Mouse (Mus musculus) left cerebral cortex, adult 11 months (tissue): Measurements from ENCODE around the gene 1700012A03Rik.

Experiments used
- DNase-seq: peaks from one replicate; pipeline ENCODE4 v3.0.0; 2022; ENCODE audit warnings: low spot score

Gene 1700012A03Rik

DNA sequence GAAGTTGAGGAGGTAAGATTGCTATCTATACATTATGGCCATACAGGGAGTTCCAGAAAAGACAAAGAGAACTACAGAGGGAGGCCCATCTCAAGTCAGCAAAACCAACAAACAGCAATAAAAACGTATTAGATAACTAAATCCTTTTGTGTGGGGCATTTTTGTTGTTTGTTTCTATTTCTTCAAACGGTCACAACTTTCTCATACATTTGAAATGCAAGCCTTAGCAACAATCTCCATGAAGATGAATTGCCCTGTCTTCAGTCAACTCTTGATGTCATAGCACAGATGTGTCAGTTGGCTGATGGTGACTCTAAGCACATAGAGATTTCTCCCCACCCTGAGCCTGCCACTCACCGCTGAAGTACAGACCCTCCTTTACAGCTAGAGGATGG lies at the start of gene 1700012A03Rik:
1700012A03Rik (plus strand) TSS at position 296 of the 395 bp plus-strand sequence.
- no peak for DNase-seq

DNA sequence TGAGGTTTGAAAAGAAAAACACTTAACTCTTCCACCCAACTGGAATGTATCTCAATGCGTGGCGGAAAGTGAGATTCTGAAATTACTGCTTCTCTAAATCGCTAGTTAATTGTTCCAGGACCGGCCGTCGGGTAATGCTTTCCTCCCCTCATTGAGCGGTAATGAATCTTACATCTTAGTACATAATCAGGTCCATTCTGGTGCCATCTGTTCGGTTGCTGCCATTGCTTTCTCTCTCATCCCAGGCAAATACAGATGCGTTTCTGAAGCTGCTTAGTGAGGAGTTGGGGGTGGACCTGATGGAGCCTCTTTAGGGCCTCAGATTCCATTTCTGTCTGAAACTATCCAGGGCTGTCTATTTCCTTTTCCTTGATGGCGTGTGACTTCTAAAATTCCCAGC lies 45.8 kb upstream of the 1700012A03Rik start:
- no peak for DNase-seq

DNA sequence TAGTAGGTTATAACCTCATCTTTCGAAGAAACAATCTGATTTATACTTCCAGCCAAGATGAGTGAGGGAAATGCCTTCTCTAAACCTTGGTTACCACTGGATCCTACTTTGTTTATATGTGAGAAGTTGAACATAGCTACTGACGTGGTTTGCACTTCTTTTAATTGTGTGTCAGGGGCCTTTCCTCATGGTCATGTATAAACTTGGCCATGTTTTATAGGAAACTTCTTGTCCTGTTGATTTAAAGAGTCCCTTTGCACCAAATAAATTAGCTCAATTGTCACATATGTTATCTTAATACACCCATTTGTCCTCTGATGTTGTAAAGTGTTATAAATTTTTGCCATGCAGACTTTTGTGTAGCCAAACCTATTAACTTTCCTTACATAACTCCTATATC lies 44.1 kb upstream of the 1700012A03Rik start:
- DNase-seq: no peak

DNA sequence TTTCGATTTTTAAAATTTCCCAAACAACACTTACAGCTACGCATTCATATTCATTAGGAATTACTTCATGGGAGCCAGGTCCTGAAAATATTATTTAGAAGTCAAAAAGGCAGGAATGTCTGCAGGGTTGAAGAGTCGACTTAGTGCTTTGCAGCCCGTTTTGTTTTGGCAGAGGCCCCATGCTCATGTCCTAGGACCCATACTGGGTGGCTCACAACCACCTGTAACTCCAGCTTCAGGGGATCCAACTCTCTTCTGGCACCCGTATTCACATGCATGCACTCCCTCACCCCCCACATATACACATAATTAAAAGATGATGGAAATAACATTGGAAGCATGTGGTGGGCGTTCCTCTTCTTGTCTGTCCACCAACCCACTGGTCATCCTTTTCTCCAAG lies 43.7 kb upstream of the 1700012A03Rik start:
- DNase-seq: no peak

DNA sequence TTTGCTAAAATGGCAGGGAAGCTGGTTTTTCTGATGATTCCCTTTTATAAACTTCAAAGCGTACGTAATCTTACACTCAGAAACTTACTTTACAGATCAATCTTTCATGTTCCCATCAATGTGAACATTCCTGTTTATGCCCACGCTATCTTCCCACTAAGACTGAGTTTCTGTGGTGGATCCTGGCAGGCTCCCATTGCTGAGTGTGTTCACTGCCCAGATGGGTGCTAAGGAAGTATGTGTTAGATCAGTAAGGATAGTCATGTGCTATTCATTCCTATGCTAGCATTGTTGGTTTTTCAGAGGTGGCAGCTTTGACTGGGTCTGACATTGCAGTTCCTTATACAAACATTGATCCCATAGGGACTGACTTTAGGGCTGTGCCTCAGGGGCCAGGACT lies 42.7 kb upstream of the 1700012A03Rik start:
- peak; percentile 7 for DNase-seq

DNA sequence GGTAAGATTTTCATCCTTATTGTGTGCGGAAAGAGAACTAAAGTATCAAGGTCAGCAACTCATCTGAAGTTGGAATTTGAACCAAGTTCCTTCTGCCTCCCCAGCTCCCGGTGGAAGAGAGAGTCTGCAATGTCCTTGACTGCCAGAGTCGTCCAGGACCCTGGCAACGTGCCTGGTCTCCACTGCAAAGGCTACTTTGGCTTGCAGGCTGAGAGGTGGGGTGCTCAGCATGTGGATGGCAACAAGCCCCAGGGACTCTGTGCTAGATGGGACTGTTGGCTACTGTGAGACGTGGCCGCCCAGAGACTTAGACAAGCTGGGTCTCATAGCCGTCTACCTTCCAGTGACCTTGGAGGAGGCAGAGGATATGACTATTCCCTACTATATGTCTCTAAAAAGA lies 33.2 kb upstream of the 1700012A03Rik start:
- no peak for DNase-seq

DNA sequence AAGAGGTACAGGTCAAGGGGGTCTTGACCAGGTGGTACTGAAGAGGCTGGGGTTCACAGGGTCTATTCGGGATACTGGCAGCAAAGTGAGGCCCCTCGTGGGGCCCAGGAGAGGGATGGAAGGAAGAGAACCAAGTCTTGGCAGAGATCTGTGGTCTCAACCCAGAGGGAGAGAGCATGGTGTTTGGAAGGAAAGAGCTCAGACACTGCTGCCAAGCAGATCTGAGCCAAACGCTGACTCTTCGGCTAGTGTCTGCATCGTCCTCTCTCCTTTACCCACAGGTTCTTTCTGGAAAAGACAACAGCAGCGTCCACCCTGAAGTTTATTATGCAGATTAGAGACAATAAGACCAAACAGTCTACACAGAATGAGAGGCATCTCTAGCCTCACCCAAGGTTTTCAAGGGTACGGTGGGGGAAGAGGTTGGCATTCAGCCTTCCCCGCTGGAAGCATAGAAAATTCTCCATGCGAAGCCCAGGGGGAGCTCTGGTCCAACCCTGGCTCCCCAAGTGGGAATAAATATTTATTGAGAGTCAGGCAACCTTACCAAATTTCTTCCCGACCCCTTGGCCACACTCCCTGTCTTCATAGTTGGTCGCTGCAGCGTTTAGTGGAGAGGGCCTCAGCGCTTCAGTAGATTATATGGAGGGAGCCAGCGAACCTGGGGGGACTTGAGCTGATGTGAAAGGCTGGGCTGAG lies 32.5 kb upstream of the 1700012A03Rik start:
- DNase-seq: no peak

DNA sequence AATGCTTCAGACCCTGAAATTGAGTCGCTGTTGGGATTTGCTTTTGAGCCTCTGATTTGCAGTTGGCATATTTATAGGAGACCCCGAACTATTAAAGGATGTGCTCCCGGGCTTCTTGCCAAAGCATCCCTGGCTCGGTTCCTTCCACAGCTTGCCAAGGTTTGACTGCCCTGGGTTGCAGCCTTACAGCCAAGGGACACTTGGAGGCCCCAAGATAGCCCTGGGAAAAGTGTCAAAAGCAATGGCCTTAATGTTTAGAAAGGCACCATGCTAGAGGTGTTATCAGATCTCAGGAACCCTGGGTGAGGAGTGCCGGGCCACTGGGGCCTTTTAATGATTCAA lies 32.0 kb upstream of the 1700012A03Rik start:
- DNase-seq: no peak

DNA sequence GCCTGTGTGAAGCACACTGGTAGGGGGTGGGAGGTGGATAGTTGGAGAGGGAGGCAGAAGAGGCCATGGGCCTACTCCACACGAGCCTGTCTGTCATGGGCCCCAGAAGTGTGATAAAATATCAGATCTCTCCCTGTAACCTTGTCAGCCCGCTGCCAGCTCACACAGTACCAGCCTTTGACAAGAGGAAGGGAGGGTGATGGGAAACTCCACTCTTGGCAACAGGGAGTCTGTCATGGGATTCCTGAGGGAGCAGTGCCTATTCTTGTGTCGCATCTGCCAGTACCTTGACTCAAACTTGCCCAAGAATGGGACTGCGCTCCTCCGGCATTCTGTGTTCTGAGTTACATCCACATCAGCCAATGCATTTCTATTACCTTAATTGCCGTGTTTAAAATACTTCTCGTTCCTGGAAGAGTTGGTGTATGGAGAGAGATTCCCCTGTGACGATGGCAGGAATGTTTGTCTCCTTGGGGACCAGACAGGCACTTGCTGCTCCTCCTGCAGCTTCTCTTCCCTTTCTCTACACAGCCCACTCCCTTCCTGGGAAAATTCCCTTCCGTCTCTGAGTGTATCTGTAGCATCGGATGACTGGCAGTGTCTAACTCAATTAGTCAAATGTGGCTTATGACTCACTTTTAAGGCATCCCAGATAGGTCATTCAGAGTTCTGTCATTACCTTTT lies 28.1 kb upstream of the 1700012A03Rik start:
- DNase-seq: no peak

DNA sequence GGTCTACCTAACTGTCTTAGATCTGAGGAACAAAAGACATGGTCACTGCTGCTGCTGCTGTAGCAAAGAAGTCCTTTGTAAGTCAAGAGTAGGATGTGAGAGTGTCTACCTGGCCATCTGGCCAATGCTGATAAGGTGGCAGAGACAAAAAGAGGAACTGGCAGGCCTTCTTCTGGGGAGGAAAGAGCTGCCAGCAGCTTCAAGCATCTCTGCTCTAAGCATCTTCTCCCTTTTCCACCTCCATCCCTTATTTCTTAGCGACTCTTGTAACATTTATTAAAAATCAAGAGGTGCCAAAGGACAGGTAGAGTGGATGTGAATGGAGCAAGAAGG lies 27.5 kb upstream of the 1700012A03Rik start:
- no peak for DNase-seq

DNA sequence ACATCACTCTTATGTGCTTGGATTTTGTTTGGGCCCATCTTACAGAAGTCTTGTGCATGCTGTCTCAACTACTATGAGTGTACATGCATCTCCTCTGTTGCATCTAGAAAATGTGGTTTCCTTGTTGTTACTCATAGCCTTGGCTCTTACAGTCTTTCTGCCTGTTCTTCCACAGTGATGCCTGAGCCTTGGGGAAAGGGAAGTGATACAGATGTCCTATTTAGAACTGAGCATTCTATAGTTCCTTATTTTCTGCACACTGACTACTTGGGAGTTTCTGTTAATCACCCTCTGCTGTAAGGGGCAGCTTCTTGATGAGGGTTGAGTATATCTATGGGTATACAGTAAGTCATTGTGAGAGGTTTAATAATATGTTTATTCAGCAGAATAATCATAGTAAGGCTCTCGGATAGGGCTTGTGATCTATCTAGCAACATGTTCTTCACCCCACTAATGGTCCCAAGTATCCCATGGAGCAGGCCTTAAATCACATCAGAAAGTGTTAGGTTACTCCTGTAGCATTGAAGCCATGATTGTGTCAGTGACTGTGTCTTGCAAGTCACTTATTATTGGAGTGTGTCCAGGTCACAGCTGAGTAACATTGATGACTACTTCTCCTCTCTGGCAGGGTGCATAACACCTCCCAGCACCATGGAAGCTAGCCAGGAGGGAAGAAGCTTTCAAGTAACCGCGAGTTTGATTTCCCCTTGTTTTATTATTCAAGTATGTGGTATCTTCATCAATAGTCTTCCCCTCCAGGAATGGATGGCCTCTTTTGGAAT lies 21.6 kb upstream of the 1700012A03Rik start:
- no peak for DNase-seq

DNA sequence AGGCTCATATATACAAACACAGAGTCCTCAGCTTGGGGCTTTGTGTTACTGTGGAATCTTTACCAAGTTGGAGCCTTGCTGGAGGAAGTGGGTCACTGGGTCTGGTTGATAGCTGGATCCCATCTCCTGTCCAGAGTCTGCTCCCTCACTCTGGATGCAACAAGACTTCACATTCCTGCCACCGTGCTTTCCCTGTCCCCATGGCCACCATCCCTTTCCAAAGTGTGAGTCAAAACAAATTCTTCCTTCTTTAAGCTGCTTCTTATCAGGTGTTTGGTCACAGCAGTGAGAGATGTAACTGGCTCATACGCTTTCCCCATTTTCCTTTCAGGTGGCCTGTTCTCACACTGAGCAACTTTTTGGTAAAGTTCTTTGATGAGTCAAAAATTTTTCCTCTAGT lies 15.8 kb upstream of the 1700012A03Rik start:
- DNase-seq: no peak

DNA sequence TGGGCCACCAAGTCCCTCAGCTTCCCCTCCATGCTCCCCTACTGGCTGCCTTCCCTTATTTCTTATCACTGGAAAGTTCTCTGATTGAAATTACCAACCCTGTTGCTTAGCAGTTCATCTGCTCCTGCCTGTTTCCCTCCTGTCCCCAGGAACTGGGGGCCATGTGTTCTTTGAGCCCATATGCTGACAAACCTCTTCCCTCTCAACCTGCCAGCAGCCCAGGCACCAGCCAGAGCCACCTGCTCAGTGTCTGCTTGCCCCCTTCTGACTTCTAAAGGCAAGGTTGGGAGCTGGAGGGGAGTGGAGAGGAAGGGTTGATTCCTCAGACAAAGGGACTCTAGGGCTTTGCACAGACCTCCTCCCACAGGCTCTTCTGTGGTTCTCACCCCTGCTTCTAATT lies 4.7 kb upstream of the 1700012A03Rik start:
- no peak for DNase-seq

DNA sequence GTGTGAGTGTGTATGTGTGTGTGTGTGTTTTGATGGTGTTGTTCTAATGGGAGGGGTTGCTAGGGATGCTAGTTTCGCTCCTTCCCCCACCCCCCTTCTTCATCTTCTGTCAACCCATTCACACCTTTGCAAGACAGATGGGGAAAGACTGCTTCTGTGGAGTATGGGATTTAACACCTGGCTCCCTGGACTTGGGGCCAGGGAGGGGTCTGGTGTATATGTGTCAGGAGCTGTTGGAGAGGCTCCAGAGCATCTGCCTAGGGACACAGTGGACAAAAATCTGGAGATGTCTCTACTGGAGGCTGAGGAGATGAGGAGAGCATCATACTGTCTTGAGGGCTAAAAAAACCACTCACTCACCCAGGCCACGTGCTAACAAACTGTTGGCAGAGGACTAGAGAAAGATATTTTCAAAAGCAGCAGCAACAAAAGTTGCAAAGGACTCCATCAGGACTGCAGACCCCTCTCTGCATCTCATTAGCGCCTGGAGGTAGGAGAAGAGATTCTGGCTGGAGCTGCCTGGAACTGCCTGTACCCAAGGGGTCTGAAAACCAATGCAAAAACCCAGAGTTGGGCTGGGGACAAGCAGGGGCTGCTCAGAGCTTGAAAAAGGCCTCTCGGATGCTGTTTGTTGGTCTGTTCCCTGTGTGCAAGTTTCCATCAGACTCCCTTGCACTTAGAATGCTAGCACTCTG lies 643 bp upstream of the 1700012A03Rik start:
- DNase-seq: no peak

DNA sequence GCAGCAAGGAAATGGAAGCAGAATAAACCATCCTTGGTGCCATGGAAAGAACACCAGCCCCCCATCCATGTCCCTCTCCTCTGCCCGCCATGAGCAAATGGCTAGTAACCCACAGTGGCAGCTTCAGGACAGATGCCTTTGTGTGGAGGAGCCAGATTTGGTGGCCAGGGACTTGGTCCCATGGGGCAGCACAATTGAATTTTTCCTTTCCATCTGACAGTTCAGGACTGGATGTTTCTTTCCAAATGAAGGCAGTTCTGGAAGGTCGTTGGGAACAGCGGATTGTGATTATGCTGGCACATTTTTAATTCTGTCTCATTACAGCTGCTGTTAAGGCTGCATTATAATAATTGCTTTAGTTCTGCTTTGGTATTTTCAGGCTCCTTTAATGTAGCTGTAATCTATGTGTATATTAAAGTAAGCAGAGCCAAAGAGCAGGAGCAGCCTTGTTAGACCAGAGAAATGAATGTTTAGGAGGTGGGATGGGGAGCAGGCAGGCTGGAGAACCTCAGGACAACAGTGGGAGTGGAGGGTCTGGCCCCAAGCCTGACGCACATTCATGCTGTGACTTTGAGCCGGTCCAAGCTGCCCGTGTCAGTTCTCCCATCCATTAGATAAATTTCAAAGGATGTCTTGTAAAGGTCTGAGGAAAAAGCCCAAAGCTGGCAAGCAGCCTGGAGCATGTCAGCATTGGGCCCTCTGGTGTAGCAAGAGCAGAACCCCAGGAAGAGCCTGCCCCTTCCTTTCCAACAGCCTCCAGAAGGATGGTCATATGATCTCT lies 2.3 kb downstream of the 1700012A03Rik start:
- DNase-seq: no peak

DNA sequence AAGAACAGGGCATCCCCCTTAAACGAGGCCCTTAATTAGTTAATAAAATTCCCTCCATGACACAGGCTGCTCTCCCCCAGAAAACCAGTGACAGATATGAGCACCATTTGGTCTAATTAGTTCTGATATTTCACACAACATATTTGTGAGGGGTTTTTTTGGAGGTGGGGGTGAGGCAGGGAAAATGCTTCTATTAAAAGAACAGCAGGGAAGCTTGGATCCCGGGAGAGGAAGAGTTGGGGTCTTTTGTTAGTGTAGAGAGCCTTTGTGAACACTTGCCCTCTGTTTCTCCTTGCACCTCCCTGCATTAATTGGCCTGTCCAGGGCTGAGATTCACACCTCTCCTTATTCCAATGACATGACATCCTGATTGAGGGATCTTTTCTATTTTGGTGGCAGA lies 6.5 kb downstream of the 1700012A03Rik start:
- no peak for DNase-seq

DNA sequence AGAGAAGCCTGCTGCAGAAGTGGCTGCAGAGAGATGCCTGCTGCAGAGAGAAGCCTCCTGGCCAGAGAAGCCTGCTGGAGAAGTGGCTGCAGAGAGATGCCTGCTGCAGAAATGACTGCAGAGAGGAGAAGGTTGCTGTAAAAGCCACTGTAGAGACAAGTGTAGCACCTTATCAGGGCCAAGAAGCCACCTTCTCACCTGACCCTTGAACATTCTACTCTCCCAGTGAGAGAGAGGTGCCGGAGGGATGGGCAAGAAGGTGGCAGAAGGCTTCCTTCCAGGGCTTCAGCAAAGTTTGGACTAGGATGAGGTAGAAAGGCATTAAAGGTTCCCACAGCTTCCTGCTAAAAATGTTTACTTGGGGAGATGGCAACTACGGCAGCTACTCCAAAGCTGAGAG lies 8.5 kb downstream of the 1700012A03Rik start:
- DNase-seq: no peak

DNA sequence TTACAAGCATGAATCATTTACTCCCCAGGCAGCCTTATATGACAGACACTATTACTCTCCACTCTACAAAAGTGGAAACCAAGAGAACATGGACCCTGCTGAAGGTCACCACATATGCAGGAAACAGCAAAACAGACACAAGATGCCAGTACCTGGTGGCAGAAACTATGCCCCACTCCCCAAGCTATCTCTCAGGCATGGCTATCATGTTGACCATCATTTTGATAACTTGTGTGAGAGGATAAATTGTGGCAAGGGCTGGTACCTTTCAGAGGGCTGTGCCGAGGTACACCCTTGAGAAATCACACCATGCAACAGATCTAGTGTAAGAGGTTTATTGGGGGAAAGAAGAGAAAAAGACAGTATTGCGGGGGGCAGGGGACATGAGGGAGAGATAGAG lies 10.6 kb downstream of the 1700012A03Rik start:
- DNase-seq: no peak

DNA sequence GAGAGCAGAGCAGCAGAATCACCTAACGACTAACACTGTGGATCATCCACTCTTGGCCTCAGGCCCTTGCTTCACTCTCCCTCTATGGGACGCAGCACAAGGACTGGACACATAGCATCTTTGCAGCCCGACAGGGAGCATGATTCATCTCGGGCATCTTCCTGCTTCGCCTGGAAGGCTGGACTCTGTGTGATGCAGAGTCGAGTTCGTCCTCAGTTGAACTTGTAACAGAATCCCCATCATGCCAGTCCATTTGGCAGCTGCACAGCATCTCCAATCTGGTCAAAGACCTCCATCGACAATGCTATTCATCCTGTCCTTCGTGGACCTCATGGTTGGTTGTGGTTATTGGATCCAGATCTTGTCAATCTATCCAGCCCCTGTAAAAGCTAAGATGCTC lies 11.2 kb downstream of the 1700012A03Rik start:
- DNase-seq: no peak

DNA sequence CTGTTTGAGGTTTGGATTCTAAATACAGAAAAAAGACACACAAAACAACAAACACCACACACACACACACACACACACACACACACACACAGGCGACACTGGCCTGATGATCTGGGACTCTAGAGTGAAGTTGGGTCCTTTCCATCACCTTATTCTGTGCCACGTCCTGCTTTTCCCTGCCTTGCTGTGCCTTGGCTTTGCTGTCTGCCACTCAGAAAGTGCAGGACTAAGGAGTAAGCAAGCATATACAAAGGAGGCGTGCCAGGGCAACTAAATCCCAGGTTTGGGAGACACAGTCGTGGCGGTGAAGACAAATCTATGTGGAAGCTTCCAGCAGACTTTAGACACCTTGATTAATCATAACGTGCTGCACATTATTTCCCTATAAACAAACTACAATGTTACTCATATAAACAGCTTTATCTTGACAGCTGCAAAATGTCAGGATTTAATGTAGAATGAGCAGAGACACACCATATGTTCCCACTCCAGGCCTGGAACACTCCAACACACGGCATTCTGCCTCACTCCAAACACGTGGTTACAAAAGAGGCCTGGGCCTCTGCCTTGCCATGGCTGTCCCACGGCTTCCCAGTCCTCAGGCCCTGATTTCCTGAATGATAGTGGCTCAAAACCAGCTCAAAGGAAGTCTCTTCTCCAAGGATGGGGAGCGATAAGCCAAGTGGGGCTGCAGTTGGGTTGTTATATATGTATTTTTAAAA lies 15.9 kb downstream of the 1700012A03Rik start:
- no peak for DNase-seq

DNA sequence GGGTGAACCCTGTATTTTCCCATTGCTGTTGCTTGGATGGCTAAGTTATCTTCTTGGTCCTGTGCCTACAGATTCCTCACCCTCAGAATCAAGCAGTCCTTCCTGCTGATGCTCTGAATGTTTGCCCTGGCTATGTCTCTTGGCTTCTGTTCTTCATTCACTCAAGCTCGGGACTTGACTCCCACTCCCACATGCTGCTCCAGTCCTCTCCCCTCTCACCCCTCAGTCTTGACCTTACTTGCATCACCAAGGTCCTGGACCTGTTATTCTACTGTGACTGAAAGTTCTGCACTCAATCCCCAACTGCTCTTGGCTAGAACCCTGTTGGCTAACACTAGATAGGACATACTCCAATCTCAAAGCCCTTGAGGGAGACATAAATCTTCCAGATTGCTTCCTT lies 22.1 kb downstream of the 1700012A03Rik start:
- no peak for DNase-seq
